Mouse (Mus musculus) limb, embryonic 12.5 days (tissue): ENCODE measurements around the gene Hadhb. TPM values are rescaled to one million over a fixed set of nuclear protein-coding genes. Genes with fewer than 3 reads are reported as not detected.
A peak's percentile ranks its signal among the peaks of the same experiment; 100 is the strongest.

ENCODE experiments used
- ATAC-seq: fragments of 200-750 bp; cut with Nextera tagmentation; 2 replicates; pipeline ENCODE4 v1.8.0; 2017; ENCODE audit warnings: low read depth, moderate TSS enrichment; ENCODE audit not compliant: insufficient number of reproducible peaks, insufficient read depth, low FRiP score, low TSS enrichment
- H3K27ac ChIP-seq: fragments of 300-500 bp; sonication (generic); 2 replicates; pipeline ENCODE4 v1.5.1; 2016; ENCODE audit warnings: mild to moderate bottlenecking, moderate library complexity
- H3K27me3 ChIP-seq: fragments of 300-500 bp; sonication (generic); 2 replicates; pipeline ENCODE4 v1.6.1; 2016; ENCODE audit warnings: mild to moderate bottlenecking, moderate library complexity
- H3K36me3 ChIP-seq: fragments of 300-500 bp; sonication (generic); 2 replicates; pipeline ENCODE4 v1.6.1; 2016; ENCODE audit warnings: mild to moderate bottlenecking, moderate library complexity
- H3K4me1 ChIP-seq: fragments of 300-500 bp; sonication (generic); replicated peaks from 2 replicates; pipeline ENCODE4 v1.6.1; 2016
- H3K4me2 ChIP-seq: fragments of 300-500 bp; sonication (generic); 2 replicates; pipeline ENCODE4 v1.6.1; 2016; ENCODE audit warnings: mild to moderate bottlenecking, moderate library complexity
- H3K4me3 ChIP-seq: fragments of 300-500 bp; sonication (generic); replicated peaks from 2 replicates; pipeline ENCODE4 v1.5.1; 2016; ENCODE audit warnings: mild to moderate bottlenecking
- H3K9ac ChIP-seq: fragments of 300-500 bp; sonication (generic); replicated peaks from 2 replicates; pipeline ENCODE4 v1.6.1; 2016; ENCODE audit warnings: mild to moderate bottlenecking, moderate library complexity
- H3K9me3 ChIP-seq: fragments of 300-500 bp; sonication (generic); 2 replicates; pipeline ENCODE4 v1.6.1; 2016; ENCODE audit warnings: mild to moderate bottlenecking, moderate library complexity
- WGBS: fragments of 180-500 bp; shearing (Covaris S2); methylation state at CpG from one replicate; pipeline ENCODE4 v1.1.7; 2016; 5-methylcytosine and 5-hydroxymethylcytosine counted together
- polyA plus RNA-seq: library from polyadenylated mRNA; unstranded; fragments of >200 nt; fragmentation: Nextera tagmentation; extraction: Ambion mirVana; gene quantifications from 2 replicates; pipeline ENCODE4 v1.2.1, GENCODE M21; 2016

Hadhb gene
- 118 and 124 TPM in 2 replicates for polyA plus RNA-seq

GRCm38 (mm10) chr5:30154474-30155394, at the start of gene Hadhb, which contains the start of gene Hadha:
Gene Hadhb, plus strand, starts transcription at chr5:30155248.
Gene Hadha, minus strand, starts transcription at chr5:30155162.
- WGBS, result under 1% methylated on average over 53 of the region's 53 CpGs
- Histone ChIP-seq H3K9ac (peak within 1 kb of the TSS; percentile 79), H3K4me2 (peak within 1 kb of the TSS; percentile 66), H3K4me1 (peaks cover 15% of the 10 kb centered on the region), H3K4me3 (peak within 1 kb of the TSS; percentile 88), H3K36me3 (no peaks in the 10 kb centered on the region), H3K27ac (peak within 1 kb of the TSS; percentile 84), H3K9me3 (no peaks in the 10 kb centered on the region), H3K27me3 (no peaks in the 10 kb centered on the region)
- ATAC-seq, result peak; percentile 89

DNA sequence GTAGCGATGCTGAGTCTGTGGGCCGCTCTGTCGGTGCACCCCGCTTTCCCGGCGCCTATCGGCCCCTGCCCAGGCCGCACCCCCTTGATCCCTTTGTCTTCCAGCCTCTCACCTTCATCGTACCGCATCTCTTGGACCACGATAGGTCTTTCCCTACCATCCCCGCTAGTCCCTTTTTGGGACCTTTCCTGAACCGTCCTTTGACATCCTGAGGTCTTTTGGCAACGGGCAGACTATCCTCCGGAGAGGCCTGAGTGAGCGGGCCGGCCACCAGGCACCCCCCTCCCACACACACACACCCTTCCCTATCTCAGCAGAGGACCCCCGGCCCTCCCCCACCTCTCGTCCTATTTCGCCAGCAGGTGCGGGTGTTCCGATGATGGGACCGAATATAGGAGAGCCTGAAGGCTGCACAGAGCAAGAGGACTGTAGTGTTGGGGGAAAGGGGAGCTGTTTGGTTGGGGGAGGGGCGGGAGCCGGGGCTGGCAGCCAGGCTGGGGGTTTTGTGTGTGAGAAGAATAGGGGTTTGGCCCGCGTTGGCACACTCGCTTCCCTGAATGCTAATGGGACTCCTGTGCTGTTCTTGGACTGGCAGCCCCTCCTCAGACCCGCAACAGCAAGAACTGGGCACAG, 49.3 kb upstream of the Hadhb start, which contains the start of gene 3110082J24Rik:
Gene 3110082J24Rik (minus strand): TSS at position 419 of the 633 bp plus-strand sequence.
- Histone ChIP-seq H3K4me1 (peaks cover 45% of the 10 kb centered on the region), H3K9ac (peak within 1 kb of the TSS; percentile 61), H3K27me3 (peaks cover 85% of the 10 kb centered on the region), H3K27ac (no peak within 1 kb of the TSS), H3K9me3 (0 out of 2 replicates have a peak, but pooled peaks cover 3% of the 10 kb centered on the region), H3K4me3 (peak within 1 kb of the TSS; percentile 56), H3K4me2 (peak within 1 kb of the TSS; percentile 96), H3K36me3 (no peaks in the 10 kb centered on the region)
- ATAC-seq, result no peak
- 1% methylated on average over 29 of the region's 29 CpGs for WGBS

DNA sequence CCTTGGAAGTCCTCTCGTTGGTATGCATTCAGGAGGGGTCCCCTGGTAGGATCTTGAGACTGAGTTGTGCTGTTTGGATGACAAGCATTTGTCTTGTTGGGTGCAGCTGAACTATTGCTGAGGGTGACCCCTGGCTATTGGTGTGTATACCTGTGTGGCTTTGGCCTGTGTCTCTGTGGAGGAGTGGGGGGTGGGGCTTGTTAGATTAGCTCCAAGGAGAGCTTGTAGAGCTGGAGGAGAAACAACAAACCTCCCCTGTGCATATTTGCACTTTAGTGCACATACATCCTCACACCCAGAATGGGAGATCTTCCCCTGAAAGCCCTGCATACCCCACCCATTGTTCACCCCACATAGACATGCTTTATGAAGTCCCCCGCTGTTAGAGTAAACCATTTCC, 48.3 kb upstream of the Hadhb start:
- ATAC-seq, result no peak
- no peak overlapping the region for H3K4me2 ChIP-seq
- peaks cover 54% of the 10 kb centered on the region for H3K4me1 ChIP-seq
- no peak overlapping the region for H3K4me3 ChIP-seq
- no peak overlapping the region for H3K9ac ChIP-seq
- 0 out of 2 replicates have a peak, but pooled peaks cover 2% of the 10 kb centered on the region for H3K9me3 ChIP-seq
- 16% methylated on average over 2 of the region's 2 CpGs for WGBS
- no peak overlapping the region for H3K27ac ChIP-seq
- H3K36me3 ChIP-seq, result no peaks in the 10 kb centered on the region
- peaks cover 94% of the 10 kb centered on the region for H3K27me3 ChIP-seq

GRCm38 (mm10) chr5:30107186-30107585, 47.9 kb upstream of the Hadhb start:
- no peaks in the 10 kb centered on the region for H3K36me3 ChIP-seq
- H3K4me1 ChIP-seq, result peaks cover 54% of the 10 kb centered on the region
- no peak overlapping the region for H3K9ac ChIP-seq

GRCm38 (mm10) chr5:30107611-30108041, 47.4 kb upstream of the Hadhb start:
- WGBS, result 7% methylated on average over 5 of the region's 5 CpGs
- peaks cover 54% of the 10 kb centered on the region for H3K4me1 ChIP-seq
- H3K4me2 ChIP-seq, result no peak overlapping the region
- no peak for ATAC-seq
- no peak overlapping the region for H3K27ac ChIP-seq
- H3K27me3 ChIP-seq, result peaks cover 99% of the 10 kb centered on the region
- H3K4me3 ChIP-seq, result no peak overlapping the region
- no peaks in the 10 kb centered on the region for H3K36me3 ChIP-seq
- H3K9ac ChIP-seq, result no peak overlapping the region
- no peaks in the 10 kb centered on the region for H3K9me3 ChIP-seq

More at GRCm38 (mm10) chr5:30107186-30107585, 47.9 kb upstream of the Hadhb start:
- Histone ChIP-seq H3K27ac (no peak overlapping the region), H3K27me3 (peaks cover 99% of the 10 kb centered on the region), H3K4me2 (no peak overlapping the region), H3K9me3 (no peaks in the 10 kb centered on the region), H3K4me3 (no peak overlapping the region)
- 4% methylated on average over 7 of the region's 7 CpGs for WGBS
- ATAC-seq, result no peak

DNA sequence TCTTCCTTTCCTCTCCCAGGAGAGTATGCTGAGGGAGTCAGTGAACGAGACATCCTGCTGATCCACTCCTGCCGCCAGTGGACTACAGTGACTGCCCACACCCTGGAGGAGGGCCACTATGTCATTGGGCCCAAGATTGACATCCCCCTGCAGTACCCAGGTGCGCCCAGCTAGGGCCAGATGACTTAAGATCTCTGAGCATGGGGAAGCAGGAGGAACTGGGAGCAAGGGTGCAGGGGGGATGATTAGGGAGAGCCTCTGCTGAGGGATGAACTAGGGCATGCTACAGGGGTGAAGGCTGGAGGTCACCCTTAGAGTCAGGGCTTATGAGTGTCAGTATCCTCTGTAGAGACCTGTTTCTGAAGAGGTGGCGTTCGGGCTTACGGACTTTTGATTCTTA, 46.8 kb upstream of the Hadhb start:
- Histone ChIP-seq H3K27me3 (peaks cover 99% of the 10 kb centered on the region), H3K4me2 (no peak overlapping the region), H3K9me3 (no peaks in the 10 kb centered on the region), H3K36me3 (no peaks in the 10 kb centered on the region), H3K27ac (no peak overlapping the region), H3K4me3 (no peak overlapping the region), H3K4me1 (peaks cover 54% of the 10 kb centered on the region), H3K9ac (no peak overlapping the region)
- no peak for ATAC-seq
- 73% methylated on average over 6 of the region's 6 CpGs for WGBS

DNA sequence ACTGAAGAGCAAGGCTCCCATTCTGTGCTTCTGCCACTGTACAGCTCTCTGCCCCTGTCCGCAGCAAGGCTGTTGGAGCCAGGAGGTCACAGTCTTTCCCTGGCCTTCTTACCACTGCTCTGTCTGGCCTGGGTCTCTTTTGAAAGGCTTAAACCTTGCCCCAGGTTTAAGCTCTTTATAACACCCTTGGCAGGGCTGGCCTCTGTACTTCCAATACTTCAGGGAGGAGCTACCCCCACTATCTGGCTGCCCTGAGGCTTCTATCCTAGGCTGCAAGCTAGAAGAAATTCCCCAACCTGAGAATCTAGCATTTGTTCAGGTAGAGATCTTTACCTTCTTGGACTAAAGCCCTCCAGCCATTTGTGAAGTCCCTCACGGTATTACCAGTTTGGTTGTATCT, 45.1 kb upstream of the Hadhb start:
- ATAC-seq, result no peak
- Histone ChIP-seq H3K4me1 (peaks cover 60% of the 10 kb centered on the region), H3K27me3 (peaks cover 98% of the 10 kb centered on the region), H3K9me3 (no peaks in the 10 kb centered on the region), H3K4me3 (no peak overlapping the region), H3K27ac (no peak overlapping the region), H3K4me2 (peak overlapping the region; percentile 52; the same call in 1 of the 2 replicates), H3K36me3 (no peaks in the 10 kb centered on the region), H3K9ac (no peak overlapping the region)
- WGBS, result 33% methylated on average over 2 of the region's 2 CpGs

DNA sequence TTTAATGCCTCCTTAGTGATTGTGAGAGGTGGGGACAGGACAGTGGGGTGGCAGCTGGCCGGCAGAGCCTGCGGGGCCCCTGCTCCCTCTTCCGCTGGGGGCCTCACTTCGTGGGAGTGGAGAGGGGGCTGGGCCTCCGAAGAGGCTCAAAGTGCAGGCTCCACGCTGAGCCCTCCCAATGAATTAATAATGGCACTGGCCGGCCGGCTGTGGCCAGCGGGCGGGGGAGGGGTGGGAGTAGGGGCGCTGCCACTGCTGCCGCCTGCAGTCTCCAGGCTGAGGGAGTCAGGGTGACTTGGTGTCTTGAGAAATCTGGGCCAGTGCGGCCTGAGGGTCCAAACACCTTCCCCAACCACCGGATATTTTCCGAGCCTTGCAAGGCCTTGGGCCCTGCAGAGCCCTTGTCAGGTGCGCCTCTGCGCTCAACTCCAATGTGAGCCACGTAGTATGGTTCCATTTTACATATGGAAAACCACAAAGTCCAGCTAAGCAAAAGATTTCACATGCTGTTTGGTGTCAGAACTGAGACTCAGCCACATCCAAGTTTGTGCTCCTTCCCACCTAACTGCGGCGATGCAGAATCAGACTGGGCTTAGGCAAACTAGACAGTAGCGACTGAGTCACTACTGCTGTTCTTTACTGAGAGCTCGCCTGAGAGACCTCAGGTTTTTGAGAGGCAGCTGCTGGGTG, 44.5 kb upstream of the Hadhb start:
- peaks cover 54% of the 10 kb centered on the region for H3K4me1 ChIP-seq
- H3K36me3 ChIP-seq, result no peaks in the 10 kb centered on the region
- H3K4me2 ChIP-seq, result peak overlapping the region; percentile 52
- ATAC-seq, result no peak
- WGBS, result 8% methylated on average over 22 of the region's 22 CpGs
- no peaks in the 10 kb centered on the region for H3K9me3 ChIP-seq
- H3K27ac ChIP-seq, result no peak overlapping the region
- H3K27me3 ChIP-seq, result peaks cover 98% of the 10 kb centered on the region
- no peak overlapping the region for H3K9ac ChIP-seq
- H3K4me3 ChIP-seq, result peak overlapping the region; percentile 25

DNA sequence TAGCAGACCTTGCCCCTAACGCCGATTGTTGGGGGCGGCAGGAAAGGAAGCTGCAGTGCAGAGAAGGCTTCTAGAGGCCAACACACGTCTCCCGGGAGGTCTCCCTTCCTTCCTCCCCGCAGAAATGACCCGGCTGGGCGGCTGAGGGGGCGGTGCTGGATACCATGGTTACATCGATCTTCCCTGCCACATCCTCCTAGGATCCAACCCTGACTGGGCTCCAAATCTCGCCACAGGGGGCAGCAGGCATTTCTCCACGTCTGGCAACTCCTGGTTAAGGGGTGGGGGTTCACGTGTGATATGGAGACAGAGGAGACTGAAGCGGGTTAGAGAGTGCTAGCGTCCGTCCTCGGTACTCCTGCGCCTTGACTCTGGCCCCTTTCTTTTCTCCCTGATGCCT, 43.9 kb upstream of the Hadhb start:
- H3K27ac ChIP-seq, result no peak overlapping the region
- H3K36me3 ChIP-seq, result no peaks in the 10 kb centered on the region
- H3K4me3 ChIP-seq, result peak overlapping the region; percentile 25
- ATAC-seq, result no peak
- WGBS, result 1% methylated on average over 18 of the region's 18 CpGs
- H3K4me2 ChIP-seq, result peak overlapping the region; percentile 52
- peaks cover 98% of the 10 kb centered on the region for H3K27me3 ChIP-seq
- no peaks in the 10 kb centered on the region for H3K9me3 ChIP-seq
- peaks cover 48% of the 10 kb centered on the region for H3K4me1 ChIP-seq
- H3K9ac ChIP-seq, result no peak overlapping the region; the same call in 1 of the 2 replicates

DNA sequence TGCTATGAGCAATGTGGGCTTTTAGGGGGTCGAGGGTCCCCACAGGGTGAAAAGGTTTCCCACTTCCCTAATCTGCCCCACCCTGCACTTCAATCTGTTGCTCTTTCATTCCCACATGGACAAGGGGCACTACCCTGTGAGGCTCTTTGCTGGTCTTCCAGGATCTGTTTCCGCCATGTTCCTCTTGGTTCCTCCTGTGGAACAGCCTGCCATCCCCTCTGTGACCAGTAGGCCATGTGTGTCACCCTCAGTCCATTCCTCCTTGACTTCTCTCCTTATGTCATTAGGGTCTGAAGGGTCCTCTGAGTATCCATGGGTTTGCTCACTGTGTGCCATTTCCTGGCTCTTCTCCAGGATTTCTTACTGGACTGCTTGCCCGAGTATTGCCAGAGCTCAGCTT, 43.3 kb upstream of the Hadhb start:
- no peak for ATAC-seq
- Histone ChIP-seq H3K4me3 (no peak overlapping the region), H3K27me3 (peaks cover 98% of the 10 kb centered on the region), H3K36me3 (no peaks in the 10 kb centered on the region), H3K4me1 (peaks cover 44% of the 10 kb centered on the region), H3K4me2 (peak overlapping the region; percentile 52), H3K9ac (no peak overlapping the region), H3K27ac (no peak overlapping the region), H3K9me3 (no peaks in the 10 kb centered on the region)
- WGBS, result 61% methylated on average over 3 of the region's 3 CpGs
